Mouse (Mus musculus): ENCODE data around the gene Cbx7. TPM values are rescaled to one million over a fixed set of nuclear protein-coding genes. Genes with fewer than 3 reads are reported as not detected.

Cbx7 gene
- polyA plus RNA-seq, 1 experiment = 41.3 TPM

DNA sequence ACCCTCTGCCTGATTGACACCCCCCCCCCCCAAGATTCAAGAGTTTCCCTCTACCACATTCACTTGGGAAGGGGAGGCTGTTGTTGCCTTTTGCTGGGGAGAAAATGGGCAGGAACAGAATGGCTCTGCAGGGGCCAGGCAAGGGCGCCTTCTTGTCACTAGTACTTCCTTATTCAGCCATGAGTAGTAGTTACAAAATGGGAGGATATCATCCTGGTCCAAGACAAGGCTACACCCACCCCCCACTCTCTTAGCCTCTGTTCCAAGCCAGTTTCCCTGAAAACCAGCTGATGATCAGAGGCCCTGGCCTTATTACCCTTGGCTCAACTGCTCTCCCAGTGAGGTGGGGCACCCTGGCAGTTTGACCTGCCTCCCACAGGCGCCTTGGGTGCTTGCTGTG lies 42.2 kb downstream of the Cbx7 start:
- H3K4me1 ChIP-seq (ENCODE audit: control insufficient read depth, insufficient read depth, low read length) = peaks cover 11% of the 10 kb centered on the region; the same call in 1 of the 2 replicates
- H3K4me3 ChIP-seq (ENCODE audit: insufficient read depth, low read depth, low read length) = no peak overlapping the region
- H3K27me3 ChIP-seq (replicated peaks; ENCODE audit: control insufficient read depth, insufficient read depth, low read length) = no peaks in the 10 kb centered on the region
- 92% methylated on average over 2 of the region's 2 CpGs for WGBS
- TF ChIP-seq CTCF (conservative IDR thresholded peaks at IDR 0.05; ENCODE audit: insufficient read depth, insufficient read length, low read depth, low read length) = no peak
- no peak for TF ChIP-seq POLR2A (IDR thresholded peaks at IDR 0.05; ENCODE audit: low read depth, low read length)
- no peaks in the 10 kb centered on the region for H3K36me3 ChIP-seq (ENCODE audit: control insufficient read depth, insufficient read depth, low read length)
- H3K27ac ChIP-seq (ENCODE audit: insufficient read depth, low read depth, low read length) = peak overlapping the region; percentile 81; the same call in 1 of the 2 replicates
- DNase-seq = no peak

GRCm38 (mm10) chr15:79928316-79928715 lies 42.6 kb downstream of the Cbx7 start:
- no peak for TF ChIP-seq POLR2A (IDR thresholded peaks at IDR 0.05; ENCODE audit: low read depth, low read length)
- no peak for TF ChIP-seq CTCF (conservative IDR thresholded peaks at IDR 0.05; ENCODE audit: insufficient read depth, insufficient read length, low read depth, low read length)
- no peaks in the 10 kb centered on the region for H3K27me3 ChIP-seq (replicated peaks; ENCODE audit: control insufficient read depth, insufficient read depth, low read length)
- 96% methylated on average over 3 of the region's 3 CpGs for WGBS
- H3K4me1 ChIP-seq (ENCODE audit: control insufficient read depth, insufficient read depth, low read length) = peaks cover 11% of the 10 kb centered on the region; the same call in 1 of the 2 replicates
- no peak overlapping the region for H3K4me3 ChIP-seq (ENCODE audit: insufficient read depth, low read depth, low read length)
- peak overlapping the region; percentile 81 for H3K27ac ChIP-seq (ENCODE audit: insufficient read depth, low read depth, low read length)
- H3K36me3 ChIP-seq (ENCODE audit: control insufficient read depth, insufficient read depth, low read length) = no peaks in the 10 kb centered on the region
- no peak for DNase-seq

GRCm38 (mm10) chr15:79927637-79928122 lies 43.2 kb downstream of the Cbx7 start:
- peak; percentile 98 for DNase-seq
- WGBS = under 1% methylated on average over 29 of the region's 29 CpGs
- peaks cover 9% of the 10 kb centered on the region; the same call in 1 of the 2 replicates for H3K4me1 ChIP-seq (ENCODE audit: control insufficient read depth, insufficient read depth, low read length)
- H3K27me3 ChIP-seq (replicated peaks; ENCODE audit: control insufficient read depth, insufficient read depth, low read length) = no peaks in the 10 kb centered on the region
- TF ChIP-seq POLR2A (IDR thresholded peaks at IDR 0.05; ENCODE audit: low read depth, low read length) = no peak
- TF ChIP-seq CTCF (conservative IDR thresholded peaks at IDR 0.05; ENCODE audit: insufficient read depth, insufficient read length, low read depth, low read length) = no peak
- H3K27ac ChIP-seq (ENCODE audit: insufficient read depth, low read depth, low read length) = peak overlapping the region; percentile 81
- no peaks in the 10 kb centered on the region for H3K36me3 ChIP-seq (ENCODE audit: control insufficient read depth, insufficient read depth, low read length)
- H3K4me3 ChIP-seq (ENCODE audit: insufficient read depth, low read depth, low read length) = peak overlapping the region; percentile 59

- no peak for DNase-seq
- no peak overlapping the region for H3K4me3 ChIP-seq (ENCODE audit: insufficient read depth, low read depth, low read length)
- H3K27ac ChIP-seq (ENCODE audit: insufficient read depth, low read depth, low read length) = peak overlapping the region; percentile 81; the same call in 1 of the 2 replicates
- 75% methylated on average over 11 of the region's 11 CpGs for WGBS
- peaks cover 9% of the 10 kb centered on the region; the same call in 1 of the 2 replicates for H3K4me1 ChIP-seq (ENCODE audit: control insufficient read depth, insufficient read depth, low read length)
- TF ChIP-seq POLR2A (IDR thresholded peaks at IDR 0.05; ENCODE audit: low read depth, low read length) (no peak), CTCF (conservative IDR thresholded peaks at IDR 0.05; ENCODE audit: insufficient read depth, insufficient read length, low read depth, low read length) (no peak)
- no peaks in the 10 kb centered on the region for H3K27me3 ChIP-seq (replicated peaks; ENCODE audit: control insufficient read depth, insufficient read depth, low read length)
- no peaks in the 10 kb centered on the region for H3K36me3 ChIP-seq (ENCODE audit: control insufficient read depth, insufficient read depth, low read length)
Observed at GRCm38 (mm10) chr15:79926856-79927416, 44.0 kb downstream of the Cbx7 start.

DNA sequence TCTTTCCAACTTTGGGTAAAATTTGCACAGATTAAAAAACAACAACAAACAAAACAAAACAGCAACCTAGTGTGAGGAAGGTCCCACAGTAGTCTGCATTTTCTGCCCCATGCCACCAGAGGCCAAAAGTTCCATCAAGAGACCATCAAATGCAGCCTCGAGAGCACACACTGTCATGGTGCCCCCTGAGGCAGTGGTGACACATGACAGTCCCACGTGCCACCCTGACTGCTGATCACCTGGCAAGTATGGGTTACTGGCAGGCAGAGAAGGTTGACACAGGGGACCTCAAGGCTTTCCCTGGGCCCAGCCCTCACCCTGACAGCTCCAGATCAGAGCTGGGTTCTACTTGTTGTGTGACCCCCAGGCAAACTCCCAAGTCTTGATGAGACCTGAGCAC lies 51.1 kb downstream of the Cbx7 start:
- Histone ChIP-seq H3K4me1 (ENCODE audit: control insufficient read depth, insufficient read depth, low read length) (no peaks in the 10 kb centered on the region), H3K36me3 (ENCODE audit: control insufficient read depth, insufficient read depth, low read length) (no peaks in the 10 kb centered on the region), H3K4me3 (ENCODE audit: insufficient read depth, low read depth, low read length) (no peak overlapping the region), H3K27ac (ENCODE audit: insufficient read depth, low read depth, low read length) (no peak overlapping the region), H3K27me3 (replicated peaks; ENCODE audit: control insufficient read depth, insufficient read depth, low read length) (no peaks in the 10 kb centered on the region)
- no peak for DNase-seq
- no peak for TF ChIP-seq POLR2A (IDR thresholded peaks at IDR 0.05; ENCODE audit: low read depth, low read length)
- no peak for TF ChIP-seq CTCF (conservative IDR thresholded peaks at IDR 0.05; ENCODE audit: insufficient read depth, insufficient read length, low read depth, low read length)
- 53% methylated on average over 2 of the region's 2 CpGs for WGBS

DNA sequence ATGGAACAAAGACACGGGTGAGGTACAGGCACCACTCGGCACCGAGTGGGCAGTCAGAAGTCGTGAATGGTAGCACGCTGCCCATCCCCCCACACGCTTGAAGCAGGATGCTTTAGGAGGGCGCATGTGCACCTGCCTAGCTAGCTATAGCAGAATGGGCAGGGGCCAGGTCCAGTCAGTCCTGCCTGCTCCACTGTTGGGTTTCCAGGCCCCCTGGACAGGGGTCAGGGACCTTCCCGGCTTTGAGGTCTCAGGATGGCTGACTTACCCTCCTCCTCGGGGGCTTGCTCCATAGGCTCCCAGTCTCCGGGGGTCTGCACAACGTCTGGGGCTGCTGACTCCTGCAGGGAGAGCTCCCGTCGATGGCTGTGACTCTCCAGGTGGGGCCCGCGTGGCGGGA lies 52.4 kb downstream of the Cbx7 start:
- DNase-seq = no peak
- Histone ChIP-seq H3K36me3 (ENCODE audit: control insufficient read depth, insufficient read depth, low read length) (no peaks in the 10 kb centered on the region), H3K27ac (ENCODE audit: insufficient read depth, low read depth, low read length) (no peak overlapping the region), H3K27me3 (replicated peaks; ENCODE audit: control insufficient read depth, insufficient read depth, low read length) (no peaks in the 10 kb centered on the region), H3K4me1 (ENCODE audit: control insufficient read depth, insufficient read depth, low read length) (no peaks in the 10 kb centered on the region), H3K4me3 (ENCODE audit: insufficient read depth, low read depth, low read length) (no peak overlapping the region)
- no peak for TF ChIP-seq CTCF (conservative IDR thresholded peaks at IDR 0.05; ENCODE audit: insufficient read depth, insufficient read length, low read depth, low read length)
- TF ChIP-seq POLR2A (IDR thresholded peaks at IDR 0.05; ENCODE audit: low read depth, low read length) = no peak
- 93% methylated on average over 16 of the region's 16 CpGs for WGBS

DNA sequence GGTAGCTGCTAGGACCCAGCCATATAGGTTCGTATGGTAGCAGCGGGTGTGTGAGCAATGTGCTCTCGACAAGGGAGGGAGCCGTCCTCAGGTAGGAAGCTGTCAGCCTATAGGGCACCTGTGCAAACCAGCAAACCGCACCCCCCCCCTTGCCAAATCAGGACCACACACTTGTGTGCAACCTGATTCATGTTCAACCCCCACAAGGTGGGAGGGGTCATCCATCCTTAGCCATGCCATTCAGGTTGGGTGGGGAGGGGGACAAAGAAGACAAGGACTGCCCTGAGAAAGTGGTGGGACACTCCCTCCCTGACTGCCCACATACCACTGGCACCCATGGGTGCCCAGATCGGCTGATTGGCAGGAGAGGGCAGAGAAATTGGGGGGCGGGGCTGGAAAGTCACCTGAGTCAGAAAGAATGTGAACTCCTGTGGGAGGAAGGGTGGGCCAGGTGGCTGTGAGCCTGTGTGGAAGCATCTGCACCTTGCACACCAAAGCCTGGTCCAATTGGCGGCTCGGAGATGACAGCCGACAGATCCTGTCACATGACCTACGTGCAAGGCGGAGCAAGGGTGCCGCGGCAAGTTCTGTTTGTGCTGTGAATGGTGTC lies 53.7 kb downstream of the Cbx7 start:
- TF ChIP-seq CTCF (conservative IDR thresholded peaks at IDR 0.05; ENCODE audit: insufficient read depth, insufficient read length, low read depth, low read length) (no peak), POLR2A (IDR thresholded peaks at IDR 0.05; ENCODE audit: low read depth, low read length) (no peak)
- Histone ChIP-seq H3K36me3 (ENCODE audit: control insufficient read depth, insufficient read depth, low read length) (no peaks in the 10 kb centered on the region), H3K4me1 (ENCODE audit: control insufficient read depth, insufficient read depth, low read length) (no peaks in the 10 kb centered on the region), H3K27me3 (replicated peaks; ENCODE audit: control insufficient read depth, insufficient read depth, low read length) (no peaks in the 10 kb centered on the region), H3K27ac (ENCODE audit: insufficient read depth, low read depth, low read length) (no peak overlapping the region), H3K4me3 (ENCODE audit: insufficient read depth, low read depth, low read length) (no peak overlapping the region)
- WGBS = 88% methylated on average over 14 of the region's 14 CpGs
- DNase-seq = no peak

Data from kidney, adult 2 months (tissue).